Mouse (Mus musculus) heart, embryonic 13.5 days (tissue): Measurements from ENCODE around the gene Zfp382. TPM values are rescaled to one million over a fixed set of nuclear protein-coding genes. Genes with fewer than 3 reads are reported as not detected.
"Not testable (repeated sequence)": the region's sequence is repeated elsewhere in the genome, so short reads cannot be mapped to it uniquely, and the experiment has no call there.

Experiments
- ATAC-seq: fragments of 200-750 bp; cut with Nextera tagmentation; 2 replicates; pipeline ENCODE4 v1.8.0; 2017; ENCODE audit warnings: moderate TSS enrichment; ENCODE audit not compliant: insufficient number of reproducible peaks, low FRiP score, low TSS enrichment; ENCODE audit errors: extremely low read depth
- H3K27ac ChIP-seq: fragments of 300-500 bp; sonication (generic); replicated peaks from 2 replicates; pipeline ENCODE4 v1.5.1; 2015; ENCODE audit warnings: moderate library complexity, mild to moderate bottlenecking, inconsistent platforms
- H3K27me3 ChIP-seq: fragments of 300-500 bp; sonication (generic); replicated peaks from 2 replicates; pipeline ENCODE4 v1.6.1; 2015; ENCODE audit warnings: mild to moderate bottlenecking, inconsistent platforms
- H3K36me3 ChIP-seq: fragments of 300-500 bp; sonication (generic); 2 replicates; pipeline ENCODE4 v1.6.1; 2015; ENCODE audit warnings: mild to moderate bottlenecking, inconsistent platforms
- H3K4me1 ChIP-seq: fragments of 300-500 bp; sonication (generic); 2 replicates; pipeline ENCODE4 v1.6.1; 2015; ENCODE audit warnings: inconsistent platforms
- H3K4me2 ChIP-seq: fragments of 300-500 bp; sonication (generic); 2 replicates; pipeline ENCODE4 v1.6.1; 2015; ENCODE audit warnings: inconsistent platforms, mild to moderate bottlenecking, moderate library complexity
- H3K4me3 ChIP-seq: fragments of 300-500 bp; sonication (generic); 2 replicates; pipeline ENCODE4 v1.5.1; 2015; ENCODE audit warnings: moderate library complexity, mild to moderate bottlenecking, inconsistent platforms
- H3K9ac ChIP-seq: fragments of 300-500 bp; sonication (generic); 2 replicates; pipeline ENCODE4 v1.6.1; 2015; ENCODE audit warnings: inconsistent platforms, mild to moderate bottlenecking, moderate library complexity
- H3K9me3 ChIP-seq: fragments of 300-500 bp; sonication (generic); 2 replicates; pipeline ENCODE4 v1.6.1; 2016; ENCODE audit warnings: inconsistent platforms
- WGBS: fragments of 180-500 bp; shearing (Covaris S2); methylation state at CpG from one replicate; pipeline ENCODE4 v1.1.7; 2015; ENCODE audit warnings: mixed read lengths; 5-methylcytosine and 5-hydroxymethylcytosine counted together
- polyA plus RNA-seq: library from polyadenylated mRNA; unstranded; fragments of >200 nt; fragmentation: Nextera tagmentation; extraction: Ambion mirVana; gene quantifications from 2 replicates; pipeline ENCODE4 v1.2.1, GENCODE M21; 2015

Gene Zfp382
- polyA plus RNA-seq, 1 experiment from 2014 or later: 10.0 TPM

- Histone ChIP-seq H3K9ac (no peak overlapping the region), H3K4me2 (no peak overlapping the region), H3K36me3 (peaks cover 97% of the 10 kb centered on the region), H3K27ac (no peak overlapping the region), H3K9me3 (peaks cover 93% of the 10 kb centered on the region), H3K4me1 (no peaks in the 10 kb centered on the region), H3K27me3 (no peaks in the 10 kb centered on the region), H3K4me3 (no peak overlapping the region)
- ATAC-seq: no peak
- WGBS: 94% methylated on average over 3 of the region's 3 CpGs
These were observed 33.8 kb downstream of the Zfp382 start for GRCm38 (mm10) chr7:30155507-30155906.

- H3K9me3 ChIP-seq: peaks cover 68% of the 10 kb centered on the region
- WGBS: 91% methylated on average over 5 of the region's 5 CpGs
- no peaks in the 10 kb centered on the region for H3K27me3 ChIP-seq
- ATAC-seq: no peak
- no peak overlapping the region for H3K27ac ChIP-seq
- H3K36me3 ChIP-seq: peaks cover 93% of the 10 kb centered on the region
- H3K9ac ChIP-seq: no peak overlapping the region
- H3K4me2 ChIP-seq: no peak overlapping the region
- H3K4me1 ChIP-seq: peaks cover 13% of the 10 kb centered on the region
- H3K4me3 ChIP-seq: no peak overlapping the region
These were observed 41.4 kb downstream of the Zfp382 start for GRCm38 (mm10) chr7:30163113-30163512.

- H3K27me3 ChIP-seq: no peaks in the 10 kb centered on the region
- 95% methylated on average over 2 of the region's 2 CpGs for WGBS
- no peak overlapping the region for H3K4me2 ChIP-seq
- no peak overlapping the region for H3K9ac ChIP-seq
- no peak for ATAC-seq
- no peak overlapping the region for H3K27ac ChIP-seq
- peaks cover 19% of the 10 kb centered on the region for H3K4me1 ChIP-seq
- H3K36me3 ChIP-seq: peaks cover 76% of the 10 kb centered on the region
- H3K9me3 ChIP-seq: peaks cover 53% of the 10 kb centered on the region
- H3K4me3 ChIP-seq: no peak overlapping the region
These were observed 43.0 kb downstream of the Zfp382 start for GRCm38 (mm10) chr7:30164745-30165144.

DNA sequence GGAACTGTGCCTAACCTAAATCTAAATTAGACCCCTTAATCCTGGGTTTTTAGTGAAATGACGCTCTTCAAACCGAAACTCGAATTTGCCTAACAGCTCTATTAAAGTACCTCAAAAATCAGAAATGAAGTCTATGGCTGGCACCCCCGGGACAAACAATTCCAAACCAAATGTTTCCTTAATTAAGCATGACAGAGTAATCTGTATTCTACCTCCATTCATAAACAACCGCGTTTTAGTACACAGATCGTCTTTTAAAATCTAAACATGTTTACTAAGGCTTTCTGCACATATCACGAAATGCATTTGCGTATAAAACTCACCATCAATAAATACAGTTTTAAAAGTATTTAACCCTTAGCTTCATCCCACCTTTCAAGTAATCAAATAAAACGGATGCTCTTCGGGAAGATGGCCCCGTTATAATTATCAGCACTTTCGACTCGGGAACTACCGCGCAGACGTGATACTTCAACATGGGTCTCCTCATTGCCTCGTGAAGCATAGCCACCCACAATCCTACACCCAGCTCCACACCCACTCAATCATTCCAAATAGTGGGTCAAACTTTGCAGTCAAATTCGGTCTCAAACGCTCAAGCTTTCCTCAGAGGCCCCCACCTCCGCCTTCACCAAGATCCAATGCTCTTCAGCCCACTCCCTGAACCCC lies 47.3 kb downstream of the Zfp382 start:
- H3K4me3 ChIP-seq: peak overlapping the region; percentile 69
- H3K4me2 ChIP-seq: peak overlapping the region; percentile 76
- H3K9me3 ChIP-seq: peaks cover 13% of the 10 kb centered on the region; the same call in 1 of the 2 replicates
- no peak for ATAC-seq
- H3K9ac ChIP-seq: peak overlapping the region; percentile 92
- WGBS: 2% methylated on average over 21 of the region's 21 CpGs
- no peaks in the 10 kb centered on the region for H3K27me3 ChIP-seq
- peak overlapping the region; percentile 88 for H3K27ac ChIP-seq
- H3K4me1 ChIP-seq: peaks cover 28% of the 10 kb centered on the region
- H3K36me3 ChIP-seq: peaks cover 42% of the 10 kb centered on the region

GRCm38 (mm10) chr7:30169583-30170282 lies 48.0 kb downstream of the Zfp382 start, which contains the start of gene Zfp146:
TSS of gene Zfp146 (minus strand) at chr7:30169750.
- Histone ChIP-seq H3K9me3 (peaks cover 11% of the 10 kb centered on the region; the same call in 1 of the 2 replicates), H3K4me3 (peak within 1 kb of the TSS; percentile 69), H3K4me2 (peak within 1 kb of the TSS; percentile 76), H3K27ac (peak within 1 kb of the TSS; percentile 88), H3K9ac (peak within 1 kb of the TSS; percentile 92), H3K4me1 (peaks cover 28% of the 10 kb centered on the region), H3K27me3 (no peaks in the 10 kb centered on the region), H3K36me3 (peaks cover 37% of the 10 kb centered on the region)
- peak; percentile 94 for ATAC-seq
- WGBS: under 1% methylated on average over 36 of the region's 36 CpGs

- 0 out of 2 replicates have a peak, but pooled peaks have one; percentile 3 for ATAC-seq
- H3K27me3 ChIP-seq: no peaks in the 10 kb centered on the region
- peaks cover 4% of the 10 kb centered on the region; the same call in 1 of the 2 replicates for H3K9me3 ChIP-seq
- peaks cover 30% of the 10 kb centered on the region for H3K36me3 ChIP-seq
- H3K4me3 ChIP-seq: peak overlapping the region; percentile 69
- H3K9ac ChIP-seq: peak overlapping the region; percentile 92
- WGBS: 16% methylated on average over 11 of the region's 11 CpGs
- peak overlapping the region; percentile 20; the same call in 1 of the 2 replicates for H3K27ac ChIP-seq
- peak overlapping the region; percentile 76 for H3K4me2 ChIP-seq
- peaks cover 28% of the 10 kb centered on the region for H3K4me1 ChIP-seq
These were observed 48.7 kb downstream of the Zfp382 start for GRCm38 (mm10) chr7:30170283-30170951.

DNA sequence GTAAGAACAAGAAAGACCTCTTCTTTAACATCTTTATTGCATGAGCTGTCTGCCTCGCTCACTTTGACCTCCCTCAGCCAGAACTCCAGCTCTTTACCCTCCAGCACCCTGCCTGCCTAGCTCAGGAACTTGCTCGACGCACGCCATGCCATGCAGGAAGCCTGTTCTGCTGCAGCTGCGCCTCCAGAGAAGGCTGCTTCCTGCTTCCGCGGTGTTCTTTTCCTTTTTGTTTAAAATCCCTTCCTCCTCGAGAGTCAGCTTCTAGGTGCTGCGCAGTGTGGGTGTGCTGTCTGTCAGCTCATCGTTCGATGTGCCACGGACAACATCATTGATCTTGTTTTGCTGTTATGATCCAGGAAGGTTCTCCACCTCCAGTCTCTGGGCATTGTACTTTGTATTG lies 54.7 kb downstream of the Zfp382 start:
- no peak overlapping the region for H3K27ac ChIP-seq
- H3K36me3 ChIP-seq: peaks cover 39% of the 10 kb centered on the region
- ATAC-seq: no peak
- H3K4me3 ChIP-seq: no peak overlapping the region
- 74% methylated on average over 12 of the region's 12 CpGs for WGBS
- H3K4me1 ChIP-seq: no peaks in the 10 kb centered on the region
- no peaks in the 10 kb centered on the region for H3K27me3 ChIP-seq
- no peak overlapping the region for H3K9ac ChIP-seq
- H3K9me3 ChIP-seq: no peaks in the 10 kb centered on the region
- H3K4me2 ChIP-seq: no peak overlapping the region

DNA sequence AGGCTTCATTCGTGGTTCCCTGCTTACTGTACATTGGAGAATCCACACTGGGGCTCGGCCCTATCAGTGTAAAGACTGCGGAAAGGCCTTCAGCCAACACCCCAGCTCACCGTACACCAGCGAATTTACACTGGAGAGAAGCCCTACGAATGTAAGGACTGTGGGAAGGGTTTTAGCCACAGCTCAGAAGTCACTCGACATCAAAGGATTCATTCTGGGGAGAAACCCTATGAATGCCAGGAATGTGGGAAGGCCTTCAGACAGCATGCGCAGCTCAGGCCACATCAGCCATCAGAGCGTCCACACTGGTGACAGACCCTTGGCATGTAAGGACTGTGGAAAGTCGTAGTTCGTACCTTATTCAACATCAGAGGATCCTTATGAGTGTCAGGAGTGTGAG lies 56.5 kb downstream of the Zfp382 start:
- no peak for ATAC-seq
- 52% methylated on average over 11 of the region's 11 CpGs for WGBS
- Histone ChIP-seq H3K36me3 (peaks cover 39% of the 10 kb centered on the region), H3K4me1 (no peaks in the 10 kb centered on the region), H3K4me2 (no peak overlapping the region), H3K9ac (0 out of 2 replicates have a peak overlapping the region, but pooled peaks have one; percentile 10), H3K27me3 (no peaks in the 10 kb centered on the region), H3K27ac (no peak overlapping the region), H3K9me3 (no peaks in the 10 kb centered on the region), H3K4me3 (no peak overlapping the region)

DNA sequence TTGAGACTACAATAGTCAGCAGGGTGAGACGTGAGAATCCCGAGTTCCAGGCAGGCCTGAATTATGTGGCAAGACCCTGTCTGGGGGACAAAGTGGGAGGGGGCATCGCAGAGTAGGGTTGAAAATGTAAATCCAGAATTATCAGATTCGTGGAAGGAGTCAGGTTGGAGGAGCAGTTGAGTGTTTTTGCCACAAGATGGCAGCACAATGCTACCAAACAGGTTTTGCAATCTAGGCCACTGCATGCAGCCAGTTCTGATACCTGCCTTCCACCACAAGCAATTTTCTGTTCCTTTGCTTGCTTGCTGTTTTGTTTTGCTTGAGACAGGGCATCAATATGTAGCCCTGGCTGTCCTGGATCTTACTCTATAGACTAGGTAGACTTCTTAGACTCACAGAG lies 59.6 kb downstream of the Zfp382 start:
- ATAC-seq: no peak

GRCm38 (mm10) chr7:30181929-30182328 lies 60.2 kb downstream of the Zfp382 start:
- H3K27ac ChIP-seq, H3K4me3 ChIP-seq, H3K4me2 ChIP-seq, ATAC-seq, H3K9me3 ChIP-seq, H3K27me3 ChIP-seq: not testable (repeated sequence)
- H3K4me1 ChIP-seq: peaks cover 11% of the 10 kb centered on the region
- 89% methylated on average over 10 of the region's 10 CpGs for WGBS
- H3K36me3 ChIP-seq: peaks cover 39% of the 10 kb centered on the region
- H3K9ac ChIP-seq: 0 out of 2 replicates have a peak overlapping the region, but pooled peaks have one; percentile 12

More for the DNA sequence above, 59.6 kb downstream of the Zfp382 start:
- Histone ChIP-seq H3K9me3 (no peaks in the 10 kb centered on the region), H3K4me2 (no peak overlapping the region), H3K4me3 (no peak overlapping the region), H3K27me3 (no peaks in the 10 kb centered on the region), H3K4me1 (peaks cover 11% of the 10 kb centered on the region), H3K36me3 (peaks cover 39% of the 10 kb centered on the region), H3K27ac (no peak overlapping the region), H3K9ac (0 out of 2 replicates have a peak overlapping the region, but pooled peaks have one; percentile 12)
- WGBS: 3% methylated on average over 4 of the region's 4 CpGs

- Histone ChIP-seq H3K4me2 (peak overlapping the region; percentile 69), H3K36me3 (peaks cover 43% of the 10 kb centered on the region), H3K4me1 (peaks cover 11% of the 10 kb centered on the region)
- H3K9me3 ChIP-seq, H3K27ac ChIP-seq, ATAC-seq, H3K9ac ChIP-seq, H3K4me3 ChIP-seq, H3K27me3 ChIP-seq: not testable (repeated sequence)
- WGBS: 64% methylated on average over 7 of the region's 7 CpGs
These were observed 61.4 kb downstream of the Zfp382 start for GRCm38 (mm10) chr7:30183189-30183588.
